Mouse (Mus musculus) thymus, adult 2 months (tissue): Measurements from ENCODE around the gene Myom1.

Experiments used
- CTCF ChIP-seq: fragments of 200-500 bp; IDR thresholded peaks from 2 replicates; pipeline ENCODE4 v1.5.1; 2012; ENCODE audit warnings: mild to moderate bottlenecking, control low read depth, low read length, moderate library complexity, borderline replicate concordance; ENCODE audit not compliant: control insufficient read depth, poor library complexity, insufficient read depth; ENCODE audit errors: extremely low read depth
- POLR2A ChIP-seq: fragments of 200-500 bp; IDR thresholded peaks from 2 replicates; pipeline ENCODE4 v1.6.1; 2012; ENCODE audit warnings: mild to moderate bottlenecking, low read length, control low read depth, moderate library complexity; ENCODE audit not compliant: control insufficient read depth, poor library complexity, insufficient read depth; ENCODE audit errors: extremely low read depth

DNA sequence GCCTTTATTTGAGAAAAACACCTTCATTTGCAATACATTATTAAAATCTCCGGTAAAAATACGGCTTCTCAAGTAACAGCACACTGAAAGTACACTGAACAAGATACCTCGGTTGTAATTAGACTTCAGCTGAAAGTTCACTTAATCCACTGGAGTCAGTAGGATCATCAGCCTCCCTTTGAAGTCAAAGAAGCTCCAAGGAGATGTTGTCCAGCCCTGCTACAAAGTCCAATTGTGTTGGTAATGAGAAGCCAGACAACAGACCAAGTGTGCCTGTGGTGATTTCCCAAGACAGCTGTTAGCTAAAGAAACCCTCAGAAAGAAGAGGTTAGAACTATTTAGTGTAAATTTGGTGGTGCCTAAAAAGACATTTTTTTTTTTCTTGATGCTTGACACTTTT lies 92.0 kb downstream of the Myom1 start:
- no peak for TF ChIP-seq POLR2A
- no peak for TF ChIP-seq CTCF
